Mouse (Mus musculus) intestine, embryonic 14.5 days (tissue): ENCODE measurements around the gene Lrrc73. TPM values are rescaled to one million over a fixed set of nuclear protein-coding genes. Genes with fewer than 3 reads are reported as not detected.
A peak's percentile ranks its signal among the peaks of the same experiment; 100 is the strongest.

Experiments used
- ATAC-seq: fragments of 200-750 bp; cut with Nextera tagmentation; replicated peaks from 2 replicates; pipeline ENCODE4 v1.8.0; 2017; ENCODE audit warnings: low read depth, moderate number of reproducible peaks, moderate TSS enrichment, moderate library complexity; ENCODE audit not compliant: low FRiP score, low TSS enrichment
- DNase-seq: peaks from one replicate; pipeline ENCODE4 v3.0.0-alpha.2; 2018; ENCODE audit warnings: low spot score
- H3K27ac ChIP-seq: fragments of 300-500 bp; sonication (generic); 2 replicates; pipeline ENCODE4 v1.5.1; 2014; ENCODE audit warnings: low read depth, mild to moderate bottlenecking, control low read depth
- H3K27me3 ChIP-seq: fragments of 300-500 bp; sonication (generic); replicated peaks from 2 replicates; pipeline ENCODE4 v1.6.1; 2014; ENCODE audit warnings: low read length, control low read depth; ENCODE audit not compliant: control insufficient read depth, insufficient read depth
- H3K36me3 ChIP-seq: fragments of 300-500 bp; sonication (generic); 2 replicates; pipeline ENCODE4 v1.6.1; 2014; ENCODE audit warnings: low read length, control low read depth; ENCODE audit not compliant: control insufficient read depth, insufficient read depth
- H3K4me1 ChIP-seq: fragments of 300-500 bp; sonication (generic); replicated peaks from 2 replicates; pipeline ENCODE4 v1.6.1; 2014; ENCODE audit warnings: low read length, control low read depth, mixed read lengths; ENCODE audit not compliant: control insufficient read depth, insufficient read depth
- H3K4me2 ChIP-seq: fragments of 300-500 bp; sonication (generic); 2 replicates; pipeline ENCODE4 v1.6.1; 2014; ENCODE audit warnings: low read length
- H3K4me3 ChIP-seq: fragments of 300-500 bp; sonication (generic); 2 replicates; pipeline ENCODE4 v1.5.1; 2014; ENCODE audit warnings: low read depth, low read length, control low read depth, mixed read lengths
- H3K9ac ChIP-seq: fragments of 300-500 bp; sonication (generic); 2 replicates; pipeline ENCODE4 v1.6.1; 2014; ENCODE audit warnings: mild to moderate bottlenecking, low read length
- H3K9me3 ChIP-seq: fragments of 300-500 bp; sonication (generic); 2 replicates; pipeline ENCODE4 v1.6.1; 2016; ENCODE audit warnings: low read length, control low read depth; ENCODE audit not compliant: control insufficient read depth
- WGBS: fragments of 180-500 bp; shearing (Covaris S2); extraction: QIAGEN DNeasy Blood & Tissue Kit; methylation state at CpG from one replicate; pipeline ENCODE4 v1.1.7; 2014; 5-methylcytosine and 5-hydroxymethylcytosine counted together
- polyA plus RNA-seq: library from polyadenylated mRNA; unstranded; fragments of >200 nt; fragmentation: Nextera tagmentation; extraction: Ambion mirVana; gene quantifications from 2 replicates; pipeline ENCODE4 v1.2.1, GENCODE M21; 2014

Gene Lrrc73
- polyA plus RNA-seq, 1 experiment from 2014 or later: 0.65 TPM

DNA sequence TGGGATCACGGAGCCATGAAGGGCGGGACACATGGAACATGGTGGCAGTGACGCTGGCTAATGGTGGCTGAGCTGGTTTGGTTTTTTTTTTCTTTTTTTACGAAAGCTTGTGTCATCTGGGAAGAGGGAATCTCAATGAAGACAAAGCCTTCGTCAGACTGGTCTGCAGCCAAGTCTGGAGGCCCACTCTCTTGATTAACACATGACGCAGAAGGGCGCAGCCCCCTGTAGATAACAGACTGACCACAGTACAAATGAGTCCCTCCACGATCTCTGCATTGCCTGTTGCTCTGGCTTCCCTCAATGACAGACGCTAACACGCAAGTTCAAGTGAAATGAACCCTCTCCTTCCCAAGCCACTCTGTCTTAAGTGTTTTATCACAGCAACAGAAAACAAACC lies 22.2 kb downstream of the Lrrc73 start:
- no peak overlapping the region for H3K9ac ChIP-seq
- H3K4me1 ChIP-seq: no peaks in the 10 kb centered on the region
- peaks cover 63% of the 10 kb centered on the region for H3K36me3 ChIP-seq
- ATAC-seq (no peak), DNase-seq (no peak)
- no peak overlapping the region for H3K4me2 ChIP-seq
- no peak overlapping the region for H3K4me3 ChIP-seq
- WGBS: 85% methylated on average over 10 of the region's 10 CpGs
- no peaks in the 10 kb centered on the region for H3K27me3 ChIP-seq
- H3K9me3 ChIP-seq: no peaks in the 10 kb centered on the region
- H3K27ac ChIP-seq: no peak overlapping the region

DNA sequence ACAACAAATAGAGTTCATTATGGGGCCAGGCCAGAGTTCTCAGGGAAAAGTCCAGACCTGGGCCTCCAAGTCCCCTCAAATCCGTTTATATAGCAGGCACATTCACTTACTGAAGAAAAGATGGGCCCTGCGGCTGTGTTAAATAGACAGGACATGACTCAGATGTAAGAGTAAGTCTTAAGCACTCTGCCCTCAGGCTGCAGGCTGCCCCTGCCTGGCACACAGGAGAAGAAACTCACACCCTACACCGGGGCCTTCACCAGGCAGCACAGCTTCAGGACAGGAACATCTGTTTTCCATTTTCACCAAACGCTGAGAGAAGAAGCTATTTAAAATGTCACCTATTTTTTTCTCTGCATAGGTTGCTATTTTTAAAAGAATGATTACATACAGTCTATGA lies 24.3 kb downstream of the Lrrc73 start:
- WGBS: 63% methylated on average over 4 of the region's 4 CpGs
- ATAC-seq (no peak), DNase-seq (no peak)
- peaks cover 12% of the 10 kb centered on the region for H3K4me1 ChIP-seq
- no peak overlapping the region for H3K4me2 ChIP-seq
- no peaks in the 10 kb centered on the region for H3K27me3 ChIP-seq
- H3K9me3 ChIP-seq: no peaks in the 10 kb centered on the region
- no peak overlapping the region for H3K27ac ChIP-seq
- no peak overlapping the region for H3K9ac ChIP-seq
- H3K36me3 ChIP-seq: peaks cover 50% of the 10 kb centered on the region
- no peak overlapping the region for H3K4me3 ChIP-seq

DNA sequence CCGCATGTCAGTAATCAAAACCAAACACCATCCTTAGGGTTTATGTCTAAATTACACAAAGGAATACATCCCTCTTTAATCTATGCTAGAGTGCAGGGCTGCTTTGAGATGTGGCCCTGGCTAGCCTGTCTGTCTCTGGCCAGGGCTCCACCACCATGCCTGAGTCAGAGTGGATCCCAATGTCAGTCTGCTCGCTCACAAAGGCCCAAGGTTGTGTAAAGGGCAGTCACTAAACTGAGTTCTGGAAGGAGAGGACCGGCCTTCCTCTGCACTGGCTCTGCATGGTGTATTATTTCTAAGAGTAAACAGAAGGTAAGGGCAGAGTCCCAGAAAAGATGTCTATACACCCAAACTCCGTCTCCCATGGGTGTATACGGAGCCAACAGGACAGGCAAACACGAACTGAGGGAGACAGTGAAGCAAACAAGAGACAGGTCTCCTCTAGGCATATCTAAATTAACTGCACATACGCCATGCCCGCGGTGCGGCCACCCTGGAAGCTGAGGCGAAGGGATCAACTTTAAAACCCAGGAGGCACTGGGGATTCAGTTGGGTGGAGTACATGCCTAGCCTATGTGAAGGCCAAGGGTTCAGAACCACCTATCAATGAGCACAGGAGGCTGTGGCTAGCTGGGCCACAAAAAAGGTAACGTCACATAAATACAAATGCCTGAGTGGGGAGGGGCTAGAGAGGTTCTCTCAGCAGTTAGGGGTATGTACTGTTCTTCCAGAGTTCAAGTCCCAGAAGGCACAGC lies 24.9 kb downstream of the Lrrc73 start:
- peaks cover 47% of the 10 kb centered on the region for H3K36me3 ChIP-seq
- no peaks in the 10 kb centered on the region for H3K27me3 ChIP-seq
- no peaks in the 10 kb centered on the region for H3K9me3 ChIP-seq
- H3K4me3 ChIP-seq: no peak overlapping the region
- 89% methylated on average over 12 of the region's 12 CpGs for WGBS
- no peak overlapping the region for H3K4me2 ChIP-seq
- H3K27ac ChIP-seq: no peak overlapping the region
- H3K4me1 ChIP-seq: peaks cover 12% of the 10 kb centered on the region
- no peak overlapping the region for H3K9ac ChIP-seq
- ATAC-seq (no peak), DNase-seq (no peak)

DNA sequence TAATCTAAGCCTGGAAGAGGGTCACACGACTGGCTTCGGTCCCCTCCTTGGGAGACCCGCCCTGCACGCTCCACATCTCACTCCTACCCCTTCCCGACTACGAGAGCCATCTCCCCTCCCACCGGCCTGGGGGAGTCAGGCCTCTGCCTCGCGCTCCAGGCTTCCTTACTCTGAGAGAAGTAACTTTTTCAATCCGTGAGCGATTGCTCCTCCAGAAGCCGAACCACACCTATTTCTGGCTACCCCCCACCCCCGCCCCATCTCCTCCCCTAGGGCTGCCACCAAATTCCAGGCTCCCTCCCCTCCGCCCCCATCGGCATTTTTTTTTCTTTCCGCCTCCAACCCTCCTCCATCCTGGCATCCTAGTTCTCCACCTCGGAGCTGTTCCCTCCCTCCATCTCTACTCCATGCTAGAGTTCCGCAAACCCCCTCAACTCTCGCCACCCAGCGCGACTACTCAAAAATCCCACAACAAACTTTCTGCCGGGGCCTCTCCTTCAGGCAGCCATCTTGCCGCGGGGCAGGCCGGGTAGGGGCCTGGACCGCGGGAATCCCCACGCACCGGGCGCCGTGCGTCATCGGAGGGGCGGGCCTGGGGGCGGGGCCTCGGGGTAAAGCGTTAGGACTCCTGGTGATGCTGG lies 29.3 kb downstream of the Lrrc73 start, which contains the start of gene Tjap1:
Gene Tjap1, minus strand, starts transcription at position 544 of the 641 bp plus-strand sequence.
- Histone ChIP-seq H3K9ac (peak within 1 kb of the TSS; percentile 52), H3K4me1 (peaks cover 19% of the 10 kb centered on the region), H3K27ac (peak within 1 kb of the TSS; percentile 60), H3K4me3 (peak within 1 kb of the TSS; percentile 43), H3K9me3 (no peaks in the 10 kb centered on the region), H3K27me3 (no peaks in the 10 kb centered on the region), H3K4me2 (peak within 1 kb of the TSS; percentile 91), H3K36me3 (peaks cover 29% of the 10 kb centered on the region)
- DNase-seq (peak; percentile 96), ATAC-seq (peak; percentile 97)
- WGBS: 1% methylated on average over 37 of the region's 37 CpGs

DNA sequence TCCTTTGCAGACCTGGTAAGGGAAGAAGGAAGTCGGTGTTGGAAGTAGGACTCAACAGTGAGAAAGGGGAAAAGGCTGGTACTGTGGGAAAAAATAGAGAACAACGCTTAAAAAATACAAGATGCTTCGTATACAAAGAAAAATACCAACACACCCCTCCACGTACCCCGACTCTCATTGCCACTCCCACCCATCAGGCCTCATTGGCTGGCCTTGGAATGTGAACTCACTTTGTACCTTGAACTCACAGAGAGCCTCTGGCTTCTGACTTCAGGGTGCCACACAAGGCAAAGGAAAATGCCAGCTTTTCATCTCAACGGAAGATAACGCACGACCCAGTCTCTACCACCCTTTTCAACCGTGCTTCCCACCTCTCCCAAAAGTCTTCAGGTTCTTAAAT lies 29.8 kb downstream of the Lrrc73 start:
- H3K27ac ChIP-seq: peak overlapping the region; percentile 60; the same call in 1 of the 2 replicates
- WGBS: 19% methylated on average over 9 of the region's 9 CpGs
- peaks cover 26% of the 10 kb centered on the region for H3K36me3 ChIP-seq
- H3K4me3 ChIP-seq: peak overlapping the region; percentile 43
- peaks cover 24% of the 10 kb centered on the region for H3K4me1 ChIP-seq
- DNase-seq (peak; percentile 60), ATAC-seq (peak; percentile 70)
- 0 out of 2 replicates have a peak overlapping the region, but pooled peaks have one; percentile 52 for H3K9ac ChIP-seq
- H3K27me3 ChIP-seq: no peaks in the 10 kb centered on the region
- peak overlapping the region; percentile 91 for H3K4me2 ChIP-seq
- H3K9me3 ChIP-seq: no peaks in the 10 kb centered on the region

DNA sequence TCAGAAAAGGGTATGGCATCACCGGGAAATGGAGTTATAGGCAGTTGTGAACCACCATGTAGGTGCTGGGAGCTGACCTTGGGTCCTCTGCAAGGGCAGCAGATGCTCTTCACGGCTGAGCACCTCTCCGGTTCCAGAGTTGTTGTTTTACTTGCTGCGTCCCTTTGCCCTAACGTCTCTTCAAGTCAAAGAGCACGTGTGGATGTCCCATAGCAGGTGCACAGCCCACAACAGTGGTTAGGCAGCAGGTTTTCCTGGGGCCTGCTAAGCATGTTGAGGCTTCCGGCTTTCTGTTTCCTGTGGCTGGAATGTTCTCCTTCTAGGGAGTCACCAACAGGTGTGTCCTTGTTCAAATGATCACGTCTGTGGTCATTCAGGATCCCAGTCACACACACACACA lies 30.6 kb downstream of the Lrrc73 start:
- H3K36me3 ChIP-seq: peaks cover 18% of the 10 kb centered on the region
- WGBS: 89% methylated on average over 8 of the region's 8 CpGs
- no peak for ATAC-seq
- no peaks in the 10 kb centered on the region for H3K9me3 ChIP-seq
- H3K4me3 ChIP-seq: no peak overlapping the region
- H3K4me2 ChIP-seq: no peak overlapping the region
- no peak overlapping the region for H3K9ac ChIP-seq
- H3K27ac ChIP-seq: no peak overlapping the region
- peaks cover 28% of the 10 kb centered on the region for H3K4me1 ChIP-seq
- H3K27me3 ChIP-seq: no peaks in the 10 kb centered on the region
- no peak for DNase-seq

DNA sequence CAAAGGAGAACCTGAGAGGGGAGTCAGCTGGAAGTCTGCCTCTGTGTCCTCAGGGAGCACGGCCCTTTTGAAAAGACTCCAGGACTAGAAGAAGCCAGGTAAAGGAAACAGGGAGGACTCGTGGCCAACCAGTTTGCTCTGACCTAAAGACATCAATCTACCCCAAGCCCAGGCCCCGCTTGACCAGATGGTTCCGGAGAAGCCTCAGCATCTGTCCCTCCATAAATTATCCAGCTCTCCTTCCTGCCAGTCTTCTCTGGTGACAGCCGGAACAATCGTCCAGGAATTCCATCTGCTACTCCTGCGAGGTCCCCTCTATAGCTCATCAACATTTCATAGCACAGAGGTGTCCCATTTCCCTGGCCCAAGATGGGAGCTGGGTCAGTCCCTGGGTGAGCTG lies 31.3 kb downstream of the Lrrc73 start:
- Histone ChIP-seq H3K27me3 (no peaks in the 10 kb centered on the region), H3K4me1 (peaks cover 28% of the 10 kb centered on the region), H3K9ac (no peak overlapping the region), H3K27ac (no peak overlapping the region), H3K9me3 (no peaks in the 10 kb centered on the region), H3K4me3 (no peak overlapping the region), H3K36me3 (peaks cover 11% of the 10 kb centered on the region; the same call in 1 of the 2 replicates), H3K4me2 (no peak overlapping the region)
- DNase-seq (no peak), ATAC-seq (no peak)
- 54% methylated on average over 7 of the region's 7 CpGs for WGBS

DNA sequence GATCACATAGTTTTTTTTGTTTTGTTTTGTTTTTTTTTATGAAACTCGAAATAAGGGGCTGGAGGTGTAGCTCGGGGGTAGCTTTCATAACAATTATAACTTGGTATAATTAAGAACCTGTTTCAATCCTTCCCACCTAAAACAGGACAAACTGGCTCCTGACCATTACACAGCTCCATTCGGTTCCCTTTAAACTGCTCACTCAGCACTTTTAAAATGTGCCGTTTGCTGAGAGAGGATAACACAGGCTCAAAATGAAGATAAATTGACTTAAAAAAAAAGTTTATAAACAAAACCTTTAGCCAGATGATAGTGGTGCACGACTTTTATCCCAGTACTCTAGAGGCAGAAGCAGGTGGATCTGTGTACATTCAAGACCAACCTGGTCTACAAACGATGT lies 32.1 kb downstream of the Lrrc73 start:
- peaks cover 28% of the 10 kb centered on the region for H3K4me1 ChIP-seq
- 37% methylated on average over 6 of the region's 6 CpGs for WGBS
- H3K27ac ChIP-seq: no peak overlapping the region
- no peaks in the 10 kb centered on the region for H3K27me3 ChIP-seq
- no peak overlapping the region for H3K4me3 ChIP-seq
- H3K9ac ChIP-seq: no peak overlapping the region
- ATAC-seq (no peak), DNase-seq (no peak)
- no peak overlapping the region for H3K4me2 ChIP-seq
- H3K36me3 ChIP-seq: peaks cover 6% of the 10 kb centered on the region; the same call in 1 of the 2 replicates
- H3K9me3 ChIP-seq: no peaks in the 10 kb centered on the region
